Mouse (Mus musculus) G1E (cell line): ENCODE measurements at regions not wholly inside any gene's neighbourhood (a gene's known extent, or its start where the extent isn't known, plus 50 kb on each side); places are given as distances from the start of the nearest gene placed in this dataset.

Experiments
- ATAC-seq: 2 replicates; pipeline ENCODE4 v1.8.0; 2016; ENCODE audit warnings: mild to moderate bottlenecking; ENCODE audit not compliant: insufficient number of reproducible peaks, poor library complexity, low FRiP score, severe bottlenecking; ENCODE audit errors: extremely low read depth
- DNase-seq: peaks from one replicate; pipeline ENCODE4 v3.0.0; 2012; ENCODE audit warnings: low spot score
- H3K27me3 ChIP-seq: 2 replicates; pipeline ENCODE4 v1.6.1; 2012; ENCODE audit warnings: mild to moderate bottlenecking, low read length, inconsistent platforms; ENCODE audit not compliant: insufficient read depth
- H3K36me3 ChIP-seq: replicated peaks from 2 replicates; pipeline ENCODE3; 2012; ENCODE audit warnings: mild to moderate bottlenecking, inconsistent platforms
- H3K4me1 ChIP-seq: 2 replicates; pipeline ENCODE4 v1.6.1; 2012; ENCODE audit warnings: low read depth, low read length, inconsistent platforms, mixed read lengths; ENCODE audit not compliant: insufficient read depth
- H3K4me3 ChIP-seq: 2 replicates; pipeline ENCODE4 v1.5.1; 2012; ENCODE audit warnings: low read depth, mild to moderate bottlenecking, inconsistent platforms, low read length, moderate library complexity, mixed read lengths
- H3K9me3 ChIP-seq: replicated peaks from 2 replicates; pipeline ENCODE4 v1.6.1; 2012; ENCODE audit warnings: inconsistent platforms
- CTCF ChIP-seq: IDR thresholded peaks from 2 replicates; pipeline ENCODE4 v1.5.1; 2012; ENCODE audit warnings: low read depth, low read length, inconsistent platforms, mixed read lengths
- GATA1 ChIP-seq: IDR thresholded peaks from 2 replicates; pipeline ENCODE4 v1.6.1; 2012; ENCODE audit warnings: borderline replicate concordance, low read length, inconsistent platforms, mixed read lengths
- GATA2 ChIP-seq: IDR thresholded peaks from 2 replicates; pipeline ENCODE4 v1.6.1; 2012; ENCODE audit warnings: low read depth, low read length, inconsistent platforms, borderline replicate concordance
- POLR2AphosphoS5 ChIP-seq: IDR thresholded peaks from 2 replicates; pipeline ENCODE4 v1.6.1; 2012; ENCODE audit warnings: low read depth, low read length, inconsistent platforms; ENCODE audit not compliant: insufficient replicate concordance
- TAL1 ChIP-seq: conservative IDR thresholded peaks from 2 replicates; pipeline ENCODE4 v1.6.1; 2012; ENCODE audit warnings: low read depth, low read length, inconsistent platforms, mixed read lengths

DNA sequence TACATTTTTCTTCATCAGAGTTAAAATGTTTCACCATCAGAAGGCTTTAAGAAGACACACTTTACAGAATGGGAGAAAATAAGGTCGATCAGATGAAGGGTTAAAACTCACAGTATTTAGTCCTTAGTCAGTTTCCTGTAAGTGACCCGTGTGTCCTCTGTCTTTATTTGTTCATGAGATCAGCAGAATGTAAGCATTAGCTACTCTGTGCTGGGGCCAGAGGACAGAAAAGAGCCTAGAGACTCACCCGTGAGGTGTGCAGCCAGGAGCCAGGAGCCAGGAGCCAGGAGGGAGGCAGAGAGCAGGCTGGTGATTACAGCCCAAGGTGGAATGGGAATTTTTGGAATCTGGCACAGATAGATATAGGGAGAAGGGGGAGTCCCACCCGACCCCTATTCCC lies 180.0 kb upstream of the Msx2 start:
- TF ChIP-seq GATA1 (no peak), POLR2AphosphoS5 (no peak), GATA2 (no peak), TAL1 (no peak), CTCF (no peak)
- Histone ChIP-seq H3K36me3 (no peaks in the 10 kb centered on the region), H3K4me1 (no peaks in the 10 kb centered on the region), H3K4me3 (no peak overlapping the region), H3K27me3 (no peaks in the 10 kb centered on the region), H3K9me3 (peaks cover 68% of the 10 kb centered on the region)
- DNase-seq (no peak), ATAC-seq (no peak)

DNA sequence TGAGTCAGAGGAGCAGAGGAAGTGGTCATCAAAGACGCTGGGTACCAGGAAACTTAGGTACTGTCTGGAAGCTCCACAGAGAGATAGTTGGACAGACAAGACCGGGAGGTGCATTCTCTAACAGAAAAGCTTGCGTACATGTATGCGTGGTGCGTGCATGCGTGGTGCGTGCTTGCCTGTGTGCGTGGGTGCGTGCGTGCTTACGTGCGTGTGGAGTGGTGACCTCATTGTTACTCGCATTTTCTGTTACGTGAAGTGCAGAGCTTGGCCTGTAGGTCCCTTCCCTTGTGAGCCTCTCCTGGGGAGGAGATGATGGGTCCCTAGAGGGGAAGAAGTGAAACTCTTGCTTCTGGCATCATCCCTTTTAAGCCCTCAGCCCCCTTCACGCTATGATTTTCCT lies 175.5 kb upstream of the Msx2 start:
- Histone ChIP-seq H3K4me3 (peak overlapping the region; percentile 25; the same call in 1 of the 2 replicates), H3K36me3 (no peaks in the 10 kb centered on the region), H3K9me3 (peaks cover 70% of the 10 kb centered on the region), H3K4me1 (no peaks in the 10 kb centered on the region), H3K27me3 (no peaks in the 10 kb centered on the region)
- no peak for TF ChIP-seq CTCF
- TF ChIP-seq GATA2 = no peak
- no peak for TF ChIP-seq POLR2AphosphoS5
- TF ChIP-seq GATA1 = no peak
- no peak for TF ChIP-seq TAL1
- ATAC-seq = no peak
- no peak for DNase-seq

DNA sequence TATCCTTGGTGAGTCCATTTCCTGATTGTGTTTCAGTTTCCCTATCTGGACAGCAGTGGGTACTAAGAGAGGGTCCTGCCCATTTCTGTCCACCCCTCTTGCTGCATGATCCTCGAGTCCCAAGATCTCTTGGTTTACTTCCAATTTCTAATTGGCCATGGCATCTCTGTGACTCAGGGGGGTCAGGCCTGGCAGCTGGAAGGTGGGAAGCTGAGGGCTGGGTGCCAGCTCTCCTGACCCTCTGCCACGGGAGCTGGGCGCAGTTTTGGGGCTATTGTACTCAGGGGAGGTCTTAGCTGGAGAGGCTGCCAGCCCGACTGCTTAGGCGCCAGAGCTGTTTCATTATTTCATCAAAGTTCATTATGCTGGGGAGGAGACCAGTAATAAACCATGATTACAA lies 169.7 kb upstream of the Msx2 start:
- no peak for ATAC-seq
- DNase-seq = no peak
- Histone ChIP-seq H3K36me3 (no peaks in the 10 kb centered on the region), H3K4me3 (no peak overlapping the region), H3K27me3 (no peaks in the 10 kb centered on the region), H3K9me3 (peaks cover 76% of the 10 kb centered on the region), H3K4me1 (no peaks in the 10 kb centered on the region)
- no peak for TF ChIP-seq TAL1

DNA sequence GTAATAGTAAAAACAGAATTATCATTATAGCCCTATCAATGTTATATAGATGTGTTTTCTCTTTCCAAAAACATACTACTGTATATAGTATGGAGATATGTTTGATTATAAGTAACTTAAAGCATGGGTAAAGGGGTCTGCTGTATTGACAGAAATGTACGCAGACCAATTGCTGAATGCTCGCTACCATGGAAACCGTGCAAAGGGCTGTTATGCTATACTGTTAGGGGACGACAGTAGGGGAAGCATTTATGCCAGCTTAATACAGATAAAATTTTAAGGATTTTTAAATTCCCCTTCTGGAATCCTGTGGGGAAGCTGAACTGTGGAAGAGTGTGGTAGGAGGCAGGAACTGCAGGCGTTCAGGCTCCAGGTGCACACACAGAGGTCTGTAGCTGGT lies 166.7 kb upstream of the Msx2 start:
- ATAC-seq (no peak), DNase-seq (no peak)
- Histone ChIP-seq H3K9me3 (peaks cover 71% of the 10 kb centered on the region), H3K36me3 (no peaks in the 10 kb centered on the region), H3K4me1 (no peaks in the 10 kb centered on the region), H3K27me3 (no peaks in the 10 kb centered on the region), H3K4me3 (no peak overlapping the region)
- TF ChIP-seq TAL1 = no peak
- TF ChIP-seq GATA1 = no peak
- no peak for TF ChIP-seq GATA2
- no peak for TF ChIP-seq CTCF
- TF ChIP-seq POLR2AphosphoS5 = no peak

DNA sequence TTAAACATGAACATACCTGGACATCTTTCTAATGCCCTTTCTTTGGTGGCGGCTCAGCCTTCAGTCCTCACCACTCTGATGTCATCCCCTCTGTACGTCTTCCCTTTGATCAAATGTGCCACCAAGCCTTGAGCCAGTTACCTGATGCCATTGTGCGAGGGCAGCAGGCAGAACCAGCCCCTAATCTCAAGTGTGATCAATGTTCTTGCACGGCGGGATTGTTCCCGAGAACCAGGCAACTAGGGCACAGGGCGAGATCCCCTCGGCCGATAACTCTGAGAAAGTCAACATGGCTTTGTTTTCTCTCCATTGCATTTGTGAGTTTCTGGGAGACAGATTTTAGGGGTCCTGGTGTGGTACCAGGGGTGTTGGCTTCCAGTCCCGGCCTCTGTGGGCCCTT lies 166.2 kb upstream of the Msx2 start:
- TF ChIP-seq POLR2AphosphoS5 (no peak), CTCF (no peak), GATA2 (no peak), TAL1 (no peak), GATA1 (no peak)
- H3K4me1 ChIP-seq = no peaks in the 10 kb centered on the region
- H3K36me3 ChIP-seq = no peaks in the 10 kb centered on the region
- ATAC-seq = no peak
- no peaks in the 10 kb centered on the region for H3K27me3 ChIP-seq
- H3K4me3 ChIP-seq = no peak overlapping the region
- no peak for DNase-seq
- peaks cover 71% of the 10 kb centered on the region for H3K9me3 ChIP-seq

DNA sequence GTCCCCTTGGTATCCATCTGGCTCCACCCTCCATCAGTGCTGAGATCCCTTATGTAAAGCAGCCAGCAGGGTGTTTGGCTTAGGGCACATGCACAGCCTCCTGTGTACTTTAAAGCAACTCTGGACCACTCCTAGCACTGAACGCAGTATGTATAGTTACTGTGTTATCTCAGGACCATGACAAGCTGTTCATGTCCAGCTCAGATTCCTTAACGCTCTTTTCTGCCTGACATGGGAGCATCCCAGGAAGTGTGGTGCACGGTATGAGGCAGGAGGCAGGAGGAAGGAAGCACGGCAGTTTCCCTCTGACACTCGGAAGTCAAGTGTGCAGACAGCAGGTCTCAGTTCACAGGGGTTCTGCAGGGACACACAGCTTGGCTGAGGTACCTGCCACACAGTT lies 163.1 kb upstream of the Msx2 start:
- ATAC-seq (no peak), DNase-seq (no peak)
- H3K4me1 ChIP-seq = no peaks in the 10 kb centered on the region
- H3K4me3 ChIP-seq = no peak overlapping the region
- H3K27me3 ChIP-seq = no peaks in the 10 kb centered on the region
- TF ChIP-seq POLR2AphosphoS5 = no peak
- no peak for TF ChIP-seq TAL1
- TF ChIP-seq GATA2 = no peak
- no peak for TF ChIP-seq GATA1
- TF ChIP-seq CTCF = no peak
- H3K9me3 ChIP-seq = peaks cover 71% of the 10 kb centered on the region
- no peaks in the 10 kb centered on the region for H3K36me3 ChIP-seq

DNA sequence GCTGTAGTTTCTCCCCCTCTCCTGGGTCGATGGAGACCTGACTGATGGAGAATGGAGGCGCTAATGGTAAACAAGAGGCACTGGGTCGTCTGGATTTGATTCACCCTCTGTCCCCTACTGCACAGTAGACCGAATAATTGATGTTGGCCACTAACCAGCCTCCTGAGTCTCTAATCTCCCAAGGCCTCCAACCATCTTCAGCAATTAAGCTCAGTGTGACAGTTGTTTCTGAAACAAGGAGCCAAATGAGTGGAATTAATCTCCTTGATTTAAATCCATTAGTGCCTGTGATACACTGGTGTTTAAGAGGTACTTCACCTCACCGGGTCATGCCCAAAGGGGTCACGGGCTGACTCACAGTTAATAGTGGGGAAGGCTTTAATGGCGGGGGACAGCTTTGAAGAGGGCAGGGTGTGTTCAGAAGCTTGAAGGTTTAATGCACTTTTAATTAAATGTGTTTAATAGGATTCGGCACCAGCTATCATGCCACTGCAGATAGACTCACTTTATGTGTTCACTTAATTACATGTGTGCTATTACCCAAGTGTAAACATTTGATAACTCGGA lies 161.8 kb upstream of the Msx2 start:
- H3K36me3 ChIP-seq = no peaks in the 10 kb centered on the region
- H3K4me3 ChIP-seq = no peak overlapping the region
- TF ChIP-seq GATA1 = no peak
- TF ChIP-seq POLR2AphosphoS5 = no peak
- TF ChIP-seq TAL1 = no peak
- no peak for TF ChIP-seq CTCF
- no peak for TF ChIP-seq GATA2
- no peaks in the 10 kb centered on the region for H3K27me3 ChIP-seq
- ATAC-seq (no peak), DNase-seq (no peak)
- H3K4me1 ChIP-seq = no peaks in the 10 kb centered on the region
- peaks cover 61% of the 10 kb centered on the region for H3K9me3 ChIP-seq
